In the genomic region with DNA sequence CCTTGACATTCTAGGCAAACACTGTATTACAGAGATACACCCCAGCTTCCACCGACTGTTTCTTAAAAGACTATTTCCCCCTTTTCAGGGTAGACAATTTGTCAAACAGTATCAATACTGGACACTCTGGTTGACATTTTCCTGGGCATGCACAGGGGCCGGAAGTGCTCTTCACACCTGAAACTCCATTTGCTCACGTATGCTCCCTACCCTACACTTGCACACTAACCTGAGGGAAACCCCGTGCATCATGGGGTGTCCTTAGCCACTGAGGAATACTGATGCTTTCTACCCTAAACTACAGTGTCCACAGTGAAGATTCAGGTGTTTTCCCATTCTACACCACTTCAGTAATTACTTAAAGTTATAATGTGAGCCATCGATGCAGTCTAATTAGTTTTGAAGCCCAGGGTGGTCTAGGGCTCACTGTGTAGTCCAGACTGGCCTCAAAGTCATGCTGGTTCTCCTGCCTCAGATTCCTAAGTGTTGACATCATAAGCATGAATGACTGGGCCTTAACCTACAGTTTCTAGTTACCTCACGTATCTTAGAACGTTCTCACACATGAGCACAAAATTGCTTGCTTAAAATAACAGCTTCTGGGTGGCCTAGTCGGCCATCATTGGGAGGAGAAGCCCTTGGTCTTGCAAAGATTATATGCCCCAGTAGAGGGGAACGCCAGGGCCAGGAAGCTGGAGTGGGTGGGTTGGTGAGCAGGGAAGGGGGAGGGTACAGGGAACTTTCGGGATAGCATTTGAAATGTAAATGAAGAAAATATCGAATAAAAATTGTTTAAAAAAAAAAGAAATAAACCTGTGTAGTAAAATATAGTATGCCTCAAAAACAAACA, we compare ENCODE assay signal across 13 mouse cellular contexts. TPM values are rescaled to one million over a fixed set of nuclear protein-coding genes. Genes with fewer than 3 reads are reported as not detected.
DNase-seq lines count a peak whose midpoint lies in the region; ATAC-seq lines count a peak whose summit lies in the region.
"Had no signal": no experiment of that assay in that cellular context is flagged by ENCODE, and none has a peak within 500 bp of the region (broad histone marks: within the 10 kb centered on the region; RNA-seq: fewer than 3 reads in every experiment).

No protein-coding gene starts in this region.

- H3K36me3 ChIP-seq in forebrain, embryonic 14.5 days (ENCODE audit: control insufficient read depth, insufficient read depth, low read length), result no peaks in the 10 kb centered on the region
- H3K36me3 ChIP-seq in forebrain, embryonic 12.5 days (replicated peaks), result no peaks in the 10 kb centered on the region
- H3K36me3 ChIP-seq in hindbrain, embryonic 15.5 days, result no peaks in the 10 kb centered on the region
- H3K36me3 ChIP-seq in hindbrain, embryonic 10.5 days, result no peaks in the 10 kb centered on the region
- no peaks in the 10 kb centered on the region for H3K36me3 ChIP-seq in neural tube, embryonic 15.5 days

- WGBS in forebrain, embryonic 14.5 days, result 87% methylated on average over 11 of the region's 11 CpGs
- WGBS in forebrain, embryonic 12.5 days, result 85% methylated on average over 11 of the region's 11 CpGs
- 86% methylated on average over 11 of the region's 11 CpGs for WGBS in hindbrain, embryonic 15.5 days
- WGBS in hindbrain, embryonic 10.5 days, result 80% methylated on average over 11 of the region's 11 CpGs
- 88% methylated on average over 11 of the region's 11 CpGs for WGBS in neural tube, embryonic 15.5 days

- H3K9ac ChIP-seq in forebrain, embryonic 14.5 days (ENCODE audit: low read length), result no peak overlapping the region
- H3K9ac ChIP-seq in forebrain, embryonic 12.5 days, result no peak overlapping the region
- H3K9ac ChIP-seq in hindbrain, embryonic 15.5 days, result no peak overlapping the region
- H3K9ac ChIP-seq in neural tube, embryonic 15.5 days (replicated peaks), result no peak overlapping the region

- H3K9me3 ChIP-seq in forebrain, embryonic 14.5 days (replicated peaks; ENCODE audit: control insufficient read depth, low read length), result no peaks in the 10 kb centered on the region
- H3K9me3 ChIP-seq in forebrain, embryonic 12.5 days, result no peaks in the 10 kb centered on the region
- no peaks in the 10 kb centered on the region for H3K9me3 ChIP-seq in hindbrain, embryonic 15.5 days
- no peaks in the 10 kb centered on the region for H3K9me3 ChIP-seq in hindbrain, embryonic 10.5 days
- H3K9me3 ChIP-seq in neural tube, embryonic 15.5 days (replicated peaks), result no peaks in the 10 kb centered on the region

- peaks cover 7% of the 10 kb centered on the region for H3K4me1 ChIP-seq in forebrain, embryonic 14.5 days (ENCODE audit: control insufficient read depth, insufficient read depth, low read length)
- peaks cover 10% of the 10 kb centered on the region; the same call in 1 of the 2 replicates for H3K4me1 ChIP-seq in forebrain, embryonic 12.5 days
- H3K4me1 ChIP-seq in hindbrain, embryonic 15.5 days (replicated peaks), result peaks cover 16% of the 10 kb centered on the region
- H3K4me1 ChIP-seq in hindbrain, embryonic 10.5 days (replicated peaks), result peaks cover 10% of the 10 kb centered on the region
- peaks cover 6% of the 10 kb centered on the region; the same call in 1 of the 2 replicates for H3K4me1 ChIP-seq in neural tube, embryonic 15.5 days

- no peak for DNase-seq in forebrain, embryonic 14.5 days (ENCODE audit: low spot score)
- no peak for DNase-seq in hindbrain, embryonic 10.5 days (ENCODE audit: low spot score)
- DNase-seq in neural tube, embryonic 10.5 days (ENCODE audit: extremely low spot score, low spot score), result no peak
- no peak for DNase-seq in c-Kit-positive CD71-positive TER-119-positive erythroid progenitor cells, embryonic 14.5 days (ENCODE audit: low spot score)
- no peak for DNase-seq in layer of hippocampus, adult 9-11 months
- DNase-seq: B cell, adult 2 months had no signal

- H3K27ac ChIP-seq in forebrain, embryonic 14.5 days (ENCODE audit: low read depth, low read length), result 0 out of 2 replicates have a peak overlapping the region, but pooled peaks have one; percentile 70
- H3K27ac ChIP-seq in forebrain, embryonic 12.5 days, result no peak overlapping the region
- 0 out of 2 replicates have a peak overlapping the region, but pooled peaks have one; percentile 11 for H3K27ac ChIP-seq in hindbrain, embryonic 15.5 days (replicated peaks)
- no peak overlapping the region for H3K27ac ChIP-seq in hindbrain, embryonic 10.5 days
- H3K27ac ChIP-seq in neural tube, embryonic 15.5 days (replicated peaks), result peak overlapping the region; percentile 62

- H3K4me3 ChIP-seq in forebrain, embryonic 14.5 days (ENCODE audit: low read depth, low read length), result no peak overlapping the region
- no peak overlapping the region for H3K4me3 ChIP-seq in forebrain, embryonic 12.5 days (replicated peaks)
- H3K4me3 ChIP-seq in hindbrain, embryonic 15.5 days, result no peak overlapping the region
- no peak overlapping the region for H3K4me3 ChIP-seq in hindbrain, embryonic 10.5 days
- H3K4me3 ChIP-seq in neural tube, embryonic 15.5 days (replicated peaks), result no peak overlapping the region

- ATAC-seq in forebrain, embryonic 14.5 days, result no peak
- no peak for ATAC-seq in forebrain, embryonic 12.5 days (ENCODE audit: low FRiP score)
- ATAC-seq in hindbrain, embryonic 15.5 days (ENCODE audit: low FRiP score, low read depth), result 0 out of 2 replicates have a peak, but pooled peaks have one; percentile 39
- no peak for ATAC-seq in neural tube, embryonic 15.5 days (ENCODE audit: low FRiP score)

- no peak overlapping the region for H3K4me2 ChIP-seq in forebrain, embryonic 14.5 days (ENCODE audit: low read length)
- H3K4me2 ChIP-seq in forebrain, embryonic 12.5 days, result no peak overlapping the region
- H3K4me2 ChIP-seq in hindbrain, embryonic 15.5 days, result no peak overlapping the region
- H3K4me2 ChIP-seq in neural tube, embryonic 15.5 days, result no peak overlapping the region

- H3K27me3 ChIP-seq in forebrain, embryonic 14.5 days (replicated peaks; ENCODE audit: control insufficient read depth, insufficient read depth, low read length), result no peaks in the 10 kb centered on the region
- H3K27me3 ChIP-seq in forebrain, embryonic 12.5 days, result no peaks in the 10 kb centered on the region
- no peaks in the 10 kb centered on the region for H3K27me3 ChIP-seq in hindbrain, embryonic 15.5 days
- no peaks in the 10 kb centered on the region for H3K27me3 ChIP-seq in hindbrain, embryonic 10.5 days (ENCODE audit: insufficient read depth, poor library complexity, severe bottlenecking)
- no peaks in the 10 kb centered on the region for H3K27me3 ChIP-seq in neural tube, embryonic 15.5 days (replicated peaks)

RNA-seq across cellular contexts. Expression of a gene that starts 30.5 kb away (rescaled TPM):
- polyA plus RNA-seq in forebrain, embryonic 14.5 days (2014; fragmentation: Nextera tagmentation; extraction: Ambion mirVana), result 6.4 and 6.9 TPM in 2 replicates
- 7.4 and 8.1 TPM in 2 replicates for polyA plus RNA-seq in forebrain, embryonic 12.5 days (2016; fragmentation: Nextera tagmentation; extraction: Ambion mirVana)
- 5.7 and 6.3 TPM in 2 replicates for polyA plus RNA-seq in hindbrain, embryonic 15.5 days (2015; fragmentation: Nextera tagmentation; extraction: Ambion mirVana)
- 2.5 TPM in 2 replicates for polyA plus RNA-seq in hindbrain, embryonic 10.5 days (2016; fragmentation: Nextera tagmentation; extraction: Ambion mirVana)
- 5.5 and 6.0 TPM in 2 replicates for polyA plus RNA-seq in neural tube, embryonic 15.5 days (2015; fragmentation: Nextera tagmentation; extraction: Ambion mirVana)

RNA-seq across cellular contexts. Expression of a gene that starts 57.9 kb away (rescaled TPM):
- 0.29 and 0.35 TPM in 2 replicates for polyA plus RNA-seq in forebrain, embryonic 14.5 days (2014; fragmentation: Nextera tagmentation; extraction: Ambion mirVana)
- 0.29 and 0.45 TPM in 2 replicates for polyA plus RNA-seq in forebrain, embryonic 12.5 days (2016; fragmentation: Nextera tagmentation; extraction: Ambion mirVana)
- 0.26 and 0.35 TPM in 2 replicates for polyA plus RNA-seq in hindbrain, embryonic 15.5 days (2015; fragmentation: Nextera tagmentation; extraction: Ambion mirVana)
- polyA plus RNA-seq in hindbrain, embryonic 10.5 days (2016; fragmentation: Nextera tagmentation; extraction: Ambion mirVana), result 0.18 and 0.29 TPM in 2 replicates
- polyA plus RNA-seq in neural tube, embryonic 15.5 days (2015; fragmentation: Nextera tagmentation; extraction: Ambion mirVana), result 0.44 and 0.46 TPM in 2 replicates
- polyA plus RNA-seq: gonadal fat pad, adult 2 months; kidney, adult 2 months; lung, adult 2 months; small intestine, adult 2 months had no signal

Comparison
In these comparisons a context has a peak if more than half of its experiments do, and no peak if none do; other contexts are left out.
1. H3K27ac ChIP-seq: peak in forebrain, embryonic 14.5 days (single experiment), hindbrain, embryonic 15.5 days (single experiment) and neural tube, embryonic 15.5 days (single experiment); none in forebrain, embryonic 12.5 days (single experiment) and hindbrain, embryonic 10.5 days (single experiment).